Mouse (Mus musculus) CD4-positive, CD25-positive, alpha-beta regulatory T cell, adult 4 months (primary cell): ENCODE data around the gene Stx3. TPM values are rescaled to one million over a fixed set of nuclear protein-coding genes. Genes with fewer than 3 reads are reported as not detected.

Source experiments
- polyA plus RNA-seq, 2 experiments: library from polyadenylated mRNA; unstranded; fragments of 100-300 nt; shearing (Covaris generic); gene quantifications; one replicate each; pipeline ENCODE4 v1.2.1; 2017

Stx3 gene
- polyA plus RNA-seq, 2 experiments from 2014 or later: 2.5 to 2.6 TPM

Other genes starting within 250 kb of the Stx3 start
- gene Ms4a6d, start 214.6 kb downstream of the Stx3 start, polyA plus RNA-seq: 10 to 100 TPM in 1 of 2 experiments, 1 to 10 TPM in 1; 8.9 to 10.9 TPM
- not detected for gene Ms4a2, start 195.7 kb downstream of the Stx3 start, polyA plus RNA-seq
- not detected for gene Ms4a3, start 178.6 kb downstream of the Stx3 start, polyA plus RNA-seq
- not detected for gene Oosp2, start 158.8 kb downstream of the Stx3 start, polyA plus RNA-seq
- not detected for gene Oosp1, start 128.3 kb downstream of the Stx3 start, polyA plus RNA-seq
- gene Oosp3, start 122.3 kb downstream of the Stx3 start, polyA plus RNA-seq: not detected
- gene Gif, start 71.8 kb downstream of the Stx3 start, polyA plus RNA-seq: not detected
- gene Mrpl16, start 49.0 kb downstream of the Stx3 start, polyA plus RNA-seq: 10 to 100 TPM; 39.7 to 40.2 TPM
- gene Olfr1417, start 19.8 kb upstream of the Stx3 start, polyA plus RNA-seq: not detected
- gene Olfr1418, start 41.7 kb upstream of the Stx3 start, polyA plus RNA-seq: not detected
- not detected for gene Olfr1419, start 55.7 kb upstream of the Stx3 start, polyA plus RNA-seq
- under 1 TPM in 1 of 2 experiments, not detected in 1; 0.42 TPM for gene Olfr1420, start 67.2 kb upstream of the Stx3 start, polyA plus RNA-seq
- gene Patl1, start 93.0 kb upstream of the Stx3 start, polyA plus RNA-seq: 10 to 100 TPM; 17.6 to 18.1 TPM
- gene Osbp, start 146.5 kb upstream of the Stx3 start, polyA plus RNA-seq: 1 to 10 TPM; 5.5 to 8.0 TPM
- gene Olfr1423, start 221.9 kb upstream of the Stx3 start, polyA plus RNA-seq: under 1 TPM in 1 of 2 experiments, not detected in 1; 0.05 TPM
- not detected for gene Olfr1424, start 243.3 kb upstream of the Stx3 start, polyA plus RNA-seq